Mouse (Mus musculus) hindbrain, embryonic 10.5 days (tissue): ENCODE measurements around the gene 9930111J21Rik2. TPM values are rescaled to one million over a fixed set of nuclear protein-coding genes. Genes with fewer than 3 reads are reported as not detected.
"Not testable (repeated sequence)": the region's sequence is repeated elsewhere in the genome, so short reads cannot be mapped to it uniquely, and the experiment has no call there.

Source experiments
- DNase-seq: peaks from one replicate; pipeline ENCODE4 v3.0.0-alpha.2; 2017; ENCODE audit warnings: low spot score
- H3K27ac ChIP-seq: fragments of 300-500 bp; sonication (generic); 2 replicates; pipeline ENCODE4 v1.5.1; 2016; ENCODE audit warnings: mild to moderate bottlenecking, moderate library complexity
- H3K27me3 ChIP-seq: fragments of 300-500 bp; sonication (generic); 2 replicates; pipeline ENCODE4 v1.6.1; 2016; ENCODE audit warnings: mild to moderate bottlenecking; ENCODE audit not compliant: poor library complexity, insufficient read depth, severe bottlenecking
- H3K36me3 ChIP-seq: fragments of 300-500 bp; sonication (generic); 2 replicates; pipeline ENCODE4 v1.6.1; 2016; ENCODE audit warnings: mild to moderate bottlenecking, moderate library complexity
- H3K4me1 ChIP-seq: fragments of 300-500 bp; sonication (generic); replicated peaks from 2 replicates; pipeline ENCODE4 v1.6.1; 2016; ENCODE audit warnings: mild to moderate bottlenecking
- H3K4me3 ChIP-seq: fragments of 300-500 bp; sonication (generic); 2 replicates; pipeline ENCODE4 v1.5.1; 2016; ENCODE audit warnings: mild to moderate bottlenecking, moderate library complexity
- H3K9me3 ChIP-seq: fragments of 300-500 bp; sonication (generic); 2 replicates; pipeline ENCODE4 v1.6.1; 2016; ENCODE audit warnings: mild to moderate bottlenecking, moderate library complexity
- WGBS: fragments of 180-500 bp; shearing (Covaris S2); methylation state at CpG from one replicate; pipeline ENCODE4 v1.1.7; 2016; 5-methylcytosine and 5-hydroxymethylcytosine counted together
- polyA plus RNA-seq: library from polyadenylated mRNA; unstranded; fragments of >200 nt; fragmentation: Nextera tagmentation; extraction: Ambion mirVana; gene quantifications from 2 replicates; pipeline ENCODE4 v1.2.1, GENCODE M21; 2016

The 9930111J21Rik2 gene
- polyA plus RNA-seq, 1 experiment from 2014 or later: 0.17 TPM

DNA sequence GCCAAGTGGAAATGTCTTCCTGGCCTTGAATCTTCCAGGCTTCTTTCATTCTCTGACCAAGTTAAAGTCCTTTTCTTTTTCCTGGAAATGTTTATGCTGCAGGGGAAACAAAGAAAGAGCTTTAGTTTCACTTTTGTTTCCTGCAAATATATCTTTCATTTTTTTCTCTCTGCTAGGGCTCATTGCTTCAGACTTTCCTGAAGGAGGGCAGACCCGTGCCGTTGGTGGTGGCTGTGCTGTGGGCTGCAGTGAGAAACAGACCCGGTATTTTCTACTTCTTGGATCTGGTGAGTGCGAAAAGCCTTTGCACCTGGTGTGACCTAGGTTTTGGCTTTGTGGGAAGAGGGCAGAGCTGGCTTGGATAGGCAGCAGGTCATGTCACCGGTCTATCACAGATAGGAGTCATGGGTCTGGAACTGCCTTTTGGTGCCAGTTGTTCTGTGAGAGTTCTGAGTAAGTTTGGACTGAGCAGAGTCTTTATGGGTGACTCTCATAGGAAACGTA lies 35.9 kb upstream of the 9930111J21Rik2 start:
- Histone ChIP-seq H3K4me1 (peaks cover 8% of the 10 kb centered on the region), H3K27me3 (no peaks in the 10 kb centered on the region), H3K9me3 (no peaks in the 10 kb centered on the region), H3K4me3 (no peak overlapping the region), H3K27ac (no peak overlapping the region), H3K36me3 (no peaks in the 10 kb centered on the region)
- DNase-seq: no peak
- 86% methylated on average over 6 of the region's 6 CpGs for WGBS

DNA sequence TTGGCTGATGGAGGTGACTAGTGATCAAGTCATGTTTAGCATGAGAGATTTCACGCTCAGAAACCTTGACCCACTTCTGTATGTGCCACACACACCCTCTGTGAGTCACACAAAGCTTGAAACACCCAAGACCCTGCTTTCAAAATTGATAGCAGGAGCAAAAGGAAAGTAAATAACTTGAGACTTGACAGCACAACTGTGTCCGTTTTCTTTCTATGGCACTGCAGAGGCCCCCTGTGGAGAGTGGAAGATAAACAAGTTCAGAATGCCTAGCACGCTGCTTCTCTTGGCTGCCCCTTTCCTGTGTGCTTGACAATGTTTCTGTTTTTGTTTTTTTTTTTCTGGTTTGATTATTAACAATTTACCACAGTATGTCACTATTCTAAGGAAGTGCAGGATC lies 33.8 kb upstream of the 9930111J21Rik2 start:
- Histone ChIP-seq H3K4me1 (peaks cover 8% of the 10 kb centered on the region), H3K9me3 (no peaks in the 10 kb centered on the region), H3K4me3 (no peak overlapping the region), H3K27ac (no peak overlapping the region), H3K36me3 (no peaks in the 10 kb centered on the region), H3K27me3 (no peaks in the 10 kb centered on the region)
- WGBS: 47% methylated on average over 3 of the region's 3 CpGs
- DNase-seq: no peak

DNA sequence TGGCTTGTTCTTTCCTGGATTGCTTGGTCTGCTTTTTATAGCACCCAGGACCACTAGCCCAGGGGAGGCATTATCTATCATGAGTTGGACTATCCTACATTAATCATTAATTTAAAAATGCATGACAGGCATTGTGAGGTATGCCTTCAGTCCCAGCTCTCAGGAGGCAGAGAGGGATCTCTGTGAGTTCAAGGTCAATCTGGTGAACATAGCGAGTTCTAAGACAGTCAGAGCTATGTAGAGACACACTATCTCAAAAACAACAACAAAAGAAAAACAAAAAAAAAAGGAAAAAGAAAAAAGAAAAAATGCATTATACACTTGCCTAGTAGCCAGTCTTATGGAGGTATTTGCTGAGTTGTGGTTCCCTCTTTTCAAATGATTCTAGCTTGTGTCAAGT lies 33.3 kb upstream of the 9930111J21Rik2 start:
- peaks cover 8% of the 10 kb centered on the region for H3K4me1 ChIP-seq
- H3K27me3 ChIP-seq: no peaks in the 10 kb centered on the region
- no peak overlapping the region for H3K4me3 ChIP-seq
- H3K27ac ChIP-seq: no peak overlapping the region
- WGBS: 85% methylated on average over 1 of the region's 1 CpGs
- DNase-seq: no peak
- H3K36me3 ChIP-seq: no peaks in the 10 kb centered on the region
- no peaks in the 10 kb centered on the region for H3K9me3 ChIP-seq

GRCm38 (mm10) chr11:49083808-49084207 lies 32.8 kb upstream of the 9930111J21Rik2 start:
- H3K36me3 ChIP-seq: no peaks in the 10 kb centered on the region
- H3K4me1 ChIP-seq: peaks cover 8% of the 10 kb centered on the region
- DNase-seq: no peak
- no peak overlapping the region for H3K27ac ChIP-seq
- H3K4me3 ChIP-seq: no peak overlapping the region
- no peaks in the 10 kb centered on the region for H3K9me3 ChIP-seq
- WGBS: 83% methylated on average over 3 of the region's 3 CpGs
- H3K27me3 ChIP-seq: no peaks in the 10 kb centered on the region

GRCm38 (mm10) chr11:49083146-49083545 lies 32.1 kb upstream of the 9930111J21Rik2 start:
- H3K9me3 ChIP-seq: no peaks in the 10 kb centered on the region
- no peak overlapping the region for H3K4me3 ChIP-seq
- no peak overlapping the region for H3K27ac ChIP-seq
- WGBS: 91% methylated on average over 1 of the region's 1 CpGs
- H3K4me1 ChIP-seq: peaks cover 4% of the 10 kb centered on the region
- no peak for DNase-seq
- no peaks in the 10 kb centered on the region for H3K27me3 ChIP-seq
- no peaks in the 10 kb centered on the region for H3K36me3 ChIP-seq

GRCm38 (mm10) chr11:49081886-49082285 lies 30.8 kb upstream of the 9930111J21Rik2 start:
- Histone ChIP-seq H3K36me3 (no peaks in the 10 kb centered on the region), H3K27ac (no peak overlapping the region), H3K4me3 (no peak overlapping the region), H3K27me3 (no peaks in the 10 kb centered on the region), H3K9me3 (no peaks in the 10 kb centered on the region), H3K4me1 (no peaks in the 10 kb centered on the region)
- 82% methylated on average over 3 of the region's 3 CpGs for WGBS
- DNase-seq: no peak

- Histone ChIP-seq H3K4me1 (no peaks in the 10 kb centered on the region), H3K27ac (no peak overlapping the region), H3K9me3 (no peaks in the 10 kb centered on the region), H3K27me3 (no peaks in the 10 kb centered on the region), H3K36me3 (no peaks in the 10 kb centered on the region), H3K4me3 (no peak overlapping the region)
- DNase-seq: no peak
- 80% methylated on average over 4 of the region's 4 CpGs for WGBS
Measured at GRCm38 (mm10) chr11:49081356-49081755, 30.3 kb upstream of the 9930111J21Rik2 start.

DNA sequence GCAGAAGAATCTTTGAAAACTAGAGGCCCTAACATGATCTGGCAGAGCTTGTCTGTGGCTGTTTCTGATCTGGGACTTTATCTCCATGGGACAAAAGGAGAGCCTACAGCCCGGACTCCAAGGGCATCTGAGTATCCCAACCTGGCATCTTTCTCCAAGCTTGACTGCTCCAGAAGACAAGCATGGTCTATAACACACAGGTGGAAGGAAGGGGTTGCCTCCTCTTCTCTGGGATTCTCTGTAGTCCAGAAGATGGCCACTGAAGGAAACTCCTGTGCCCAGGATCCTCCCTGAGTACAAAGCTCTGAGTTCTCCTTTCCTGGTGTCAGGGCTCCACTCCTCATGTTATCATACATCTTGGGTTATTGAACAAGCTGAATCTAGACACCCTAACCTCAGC lies 29.6 kb upstream of the 9930111J21Rik2 start:
- Histone ChIP-seq H3K27ac (no peak overlapping the region), H3K9me3 (no peaks in the 10 kb centered on the region), H3K36me3 (no peaks in the 10 kb centered on the region), H3K4me1 (no peaks in the 10 kb centered on the region), H3K4me3 (no peak overlapping the region), H3K27me3 (no peaks in the 10 kb centered on the region)
- WGBS: 85% methylated on average over 1 of the region's 1 CpGs
- no peak for DNase-seq

DNA sequence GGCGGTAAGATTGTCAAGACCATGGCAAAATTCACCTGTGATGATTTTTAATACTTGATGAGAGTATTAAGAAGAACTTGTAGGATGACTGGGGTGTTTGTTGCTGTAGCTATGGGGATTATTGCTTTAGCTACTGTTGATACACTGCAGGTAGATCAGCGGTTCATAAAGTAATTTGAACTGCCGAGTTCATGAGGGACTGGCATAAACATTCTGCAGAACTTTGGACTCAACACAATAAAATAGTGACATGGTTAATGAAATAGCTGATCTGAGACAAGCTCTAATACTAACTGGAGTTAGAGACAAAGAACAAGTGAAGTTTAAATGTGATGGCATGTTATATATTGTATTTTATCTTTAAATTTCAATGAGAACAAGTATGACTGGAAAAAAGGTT lies 27.7 kb upstream of the 9930111J21Rik2 start:
- no peaks in the 10 kb centered on the region for H3K4me1 ChIP-seq
- H3K36me3 ChIP-seq: no peaks in the 10 kb centered on the region
- DNase-seq: no peak
- no peaks in the 10 kb centered on the region for H3K27me3 ChIP-seq
- no peak overlapping the region for H3K4me3 ChIP-seq
- 91% methylated on average over 3 of the region's 3 CpGs for WGBS
- no peaks in the 10 kb centered on the region for H3K9me3 ChIP-seq
- no peak overlapping the region for H3K27ac ChIP-seq

DNA sequence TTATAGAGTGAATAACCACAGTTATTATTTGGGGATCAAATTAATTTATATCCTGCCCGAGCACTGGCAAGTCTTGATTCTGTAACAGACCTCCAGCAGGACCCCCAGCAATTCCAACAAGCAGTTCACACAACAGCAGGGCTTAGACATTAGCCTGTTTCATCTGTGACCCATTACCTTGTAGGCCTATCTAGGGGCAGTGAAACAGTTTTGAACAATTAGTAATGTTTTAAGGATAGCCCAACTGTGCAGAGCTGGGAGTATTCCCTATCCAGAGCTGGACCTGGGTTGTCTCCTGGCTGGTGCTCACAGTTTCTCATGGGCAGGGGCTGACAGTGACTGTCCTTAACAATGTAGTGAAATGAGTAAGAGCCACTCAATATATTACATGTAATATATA lies 26.0 kb upstream of the 9930111J21Rik2 start:
- WGBS: 80% methylated on average over 1 of the region's 1 CpGs
- Histone ChIP-seq H3K4me1 (no peaks in the 10 kb centered on the region), H3K27me3 (no peaks in the 10 kb centered on the region), H3K36me3 (no peaks in the 10 kb centered on the region), H3K27ac (no peak overlapping the region), H3K9me3 (no peaks in the 10 kb centered on the region), H3K4me3 (no peak overlapping the region)
- no peak for DNase-seq

- not testable (repeated sequence) for H3K4me1 ChIP-seq, H3K27me3 ChIP-seq, DNase-seq, H3K4me3 ChIP-seq, H3K36me3 ChIP-seq, H3K9me3 ChIP-seq, H3K27ac ChIP-seq
- WGBS: 85% methylated on average over 6 of the region's 6 CpGs
Measured at GRCm38 (mm10) chr11:49076001-49076757, 25.1 kb upstream of the 9930111J21Rik2 start, which contains the start of gene Ifi47. Gene Ifi47 (plus strand): TSS chr11:49076587.

DNA sequence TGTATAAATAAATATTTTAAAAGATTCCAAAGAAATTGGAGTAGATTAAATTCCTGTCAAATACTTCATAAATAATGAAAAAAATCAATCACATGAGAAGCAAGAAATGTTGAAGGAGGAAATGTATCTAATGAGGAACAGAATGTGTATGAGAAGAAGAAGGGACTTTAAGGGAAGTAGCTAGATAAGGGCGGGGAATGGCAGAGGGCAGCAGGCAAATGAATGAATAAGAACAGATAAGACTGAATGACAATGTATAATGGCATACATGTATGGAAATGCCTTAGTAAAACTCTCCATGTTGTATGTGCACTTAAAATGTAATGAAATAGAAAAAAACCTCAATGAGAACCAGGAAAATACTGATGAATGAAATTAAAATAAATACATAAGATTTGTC lies 17.3 kb upstream of the 9930111J21Rik2 start:
- H3K27ac ChIP-seq: no peak overlapping the region
- no peaks in the 10 kb centered on the region for H3K4me1 ChIP-seq
- DNase-seq: no peak
- 94% methylated on average over 1 of the region's 1 CpGs for WGBS
- no peaks in the 10 kb centered on the region for H3K27me3 ChIP-seq
- no peaks in the 10 kb centered on the region for H3K36me3 ChIP-seq
- no peaks in the 10 kb centered on the region for H3K9me3 ChIP-seq
- no peak overlapping the region for H3K4me3 ChIP-seq

GRCm38 (mm10) chr11:49063713-49064469 lies 12.8 kb upstream of the 9930111J21Rik2 start, which contains the start of gene Tgtp2:
Gene Tgtp2 (minus strand): TSS chr11:49064206.
- H3K4me1 ChIP-seq, H3K36me3 ChIP-seq, H3K9me3 ChIP-seq, H3K4me3 ChIP-seq, H3K27ac ChIP-seq, DNase-seq, H3K27me3 ChIP-seq: not testable (repeated sequence)
- 79% methylated on average over 5 of the region's 5 CpGs for WGBS
